Mouse (Mus musculus): ENCODE results near the gene Duox2. TPM values are rescaled to one million over a fixed set of nuclear protein-coding genes. Genes with fewer than 3 reads are reported as not detected.

The Duox2 gene
- polyA plus RNA-seq, 1 experiment from 2014 or later = not detected

DNA sequence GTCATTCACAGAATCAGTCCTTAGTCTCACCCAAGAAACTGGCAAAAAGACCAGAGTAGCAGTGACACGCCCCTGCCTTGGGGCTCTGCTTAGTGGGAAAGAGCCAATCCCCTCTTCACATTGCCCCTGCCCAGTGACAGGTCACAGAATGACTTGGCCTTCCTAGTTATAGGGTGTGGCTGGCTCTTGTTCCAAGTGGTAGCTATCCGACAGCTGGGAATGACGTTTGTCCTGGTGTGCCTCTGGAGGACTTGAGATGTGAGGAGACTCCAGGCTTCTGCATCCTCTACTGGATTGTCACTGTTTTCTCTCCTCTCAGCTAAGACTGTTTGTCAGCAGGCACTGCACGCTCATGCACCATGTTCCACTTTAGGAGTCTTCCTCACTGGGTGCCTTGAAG is 19.1 kb upstream of the Duox2 start:
- Histone ChIP-seq H3K4me3 (no peak overlapping the region), H3K27me3 (replicated peaks) (peaks cover 68% of the 10 kb centered on the region)

DNA sequence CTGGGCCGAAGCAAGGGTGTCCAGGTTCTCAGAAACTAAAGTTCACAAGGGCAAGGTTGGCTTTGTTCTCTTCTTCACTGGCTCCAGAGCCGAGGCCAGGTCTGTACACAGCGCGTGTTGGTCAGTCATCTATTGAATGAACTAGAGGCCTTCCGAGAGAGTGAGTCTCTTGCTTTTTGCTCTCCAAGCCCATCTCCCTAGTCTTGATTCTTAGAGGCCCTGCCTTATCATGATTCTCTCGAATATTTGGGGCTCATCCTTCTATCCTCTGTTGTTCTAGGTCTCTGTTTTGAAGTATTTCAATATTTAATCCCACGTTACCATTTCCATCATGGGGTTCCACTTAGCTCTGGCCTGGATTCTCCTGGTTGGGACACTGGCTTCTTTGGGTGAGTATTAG is 17.1 kb upstream of the Duox2 start, which contains the start of gene Duox1:
Gene Duox1 (plus strand): TSS at position 301 of the 400 bp plus-strand sequence.
- Histone ChIP-seq H3K4me1 (no peaks in the 10 kb centered on the region; the same call in 1 of the 2 replicates), H3K27me3 (replicated peaks) (peaks cover 87% of the 10 kb centered on the region), H3K36me3 (no peaks in the 10 kb centered on the region), H3K4me3 (no peak within 1 kb of the TSS), H3K27ac (no peak within 1 kb of the TSS), H3K9ac (no peak within 1 kb of the TSS), H3K9me3 (replicated peaks) (no peaks in the 10 kb centered on the region), H3K4me2 (no peak within 1 kb of the TSS)
- 69% methylated on average over 7 of the region's 7 CpGs for WGBS (ENCODE audit: insufficient replicate concordance)
- no peak for ATAC-seq

More for the DNA sequence above, 19.1 kb upstream of the Duox2 start:
- Histone ChIP-seq H3K9me3 (replicated peaks) (no peaks in the 10 kb centered on the region), H3K36me3 (no peaks in the 10 kb centered on the region), H3K4me1 (no peaks in the 10 kb centered on the region; the same call in 1 of the 2 replicates), H3K4me2 (no peak overlapping the region), H3K9ac (no peak overlapping the region), H3K27ac (no peak overlapping the region)
- 64% methylated on average over 4 of the region's 4 CpGs for WGBS (ENCODE audit: insufficient replicate concordance)
- ATAC-seq = no peak

DNA sequence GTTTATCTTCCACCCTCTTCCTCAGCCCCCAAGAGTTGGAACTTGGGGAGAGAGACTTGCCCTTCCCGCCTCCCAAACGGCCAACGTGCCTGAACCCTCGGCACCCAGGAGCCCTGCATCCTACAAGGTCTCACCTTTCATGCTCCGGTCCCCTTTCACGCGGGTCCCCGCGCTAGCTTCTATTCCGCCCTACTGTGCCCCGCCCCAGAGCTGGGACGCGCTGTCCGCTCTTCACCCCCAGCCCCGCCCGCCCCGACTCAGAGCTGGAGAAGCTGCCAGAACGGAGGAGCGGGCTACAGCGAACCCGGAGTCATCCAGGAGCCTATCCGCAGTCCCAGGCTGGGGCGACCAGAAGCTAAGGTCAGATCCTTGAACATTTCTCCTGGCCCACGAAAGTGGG is 15.3 kb upstream of the Duox2 start, which contains the start of gene Duoxa1:
Gene Duoxa1 (minus strand): TSS at position 195 of the 400 bp plus-strand sequence.
- no peaks in the 10 kb centered on the region for H3K9me3 ChIP-seq (replicated peaks)
- 5% methylated on average over 24 of the region's 24 CpGs for WGBS (ENCODE audit: insufficient replicate concordance)
- no peak within 1 kb of the TSS for H3K9ac ChIP-seq
- H3K4me2 ChIP-seq = peak within 1 kb of the TSS; percentile 45
- no peak for ATAC-seq
- H3K27me3 ChIP-seq (replicated peaks) = peaks cover 95% of the 10 kb centered on the region
- H3K27ac ChIP-seq = no peak within 1 kb of the TSS
- no peaks in the 10 kb centered on the region; the same call in 1 of the 2 replicates for H3K4me1 ChIP-seq
- no peaks in the 10 kb centered on the region for H3K36me3 ChIP-seq
- H3K4me3 ChIP-seq = 0 out of 2 replicates have a peak within 1 kb of the TSS, but pooled peaks have one; percentile 8

DNA sequence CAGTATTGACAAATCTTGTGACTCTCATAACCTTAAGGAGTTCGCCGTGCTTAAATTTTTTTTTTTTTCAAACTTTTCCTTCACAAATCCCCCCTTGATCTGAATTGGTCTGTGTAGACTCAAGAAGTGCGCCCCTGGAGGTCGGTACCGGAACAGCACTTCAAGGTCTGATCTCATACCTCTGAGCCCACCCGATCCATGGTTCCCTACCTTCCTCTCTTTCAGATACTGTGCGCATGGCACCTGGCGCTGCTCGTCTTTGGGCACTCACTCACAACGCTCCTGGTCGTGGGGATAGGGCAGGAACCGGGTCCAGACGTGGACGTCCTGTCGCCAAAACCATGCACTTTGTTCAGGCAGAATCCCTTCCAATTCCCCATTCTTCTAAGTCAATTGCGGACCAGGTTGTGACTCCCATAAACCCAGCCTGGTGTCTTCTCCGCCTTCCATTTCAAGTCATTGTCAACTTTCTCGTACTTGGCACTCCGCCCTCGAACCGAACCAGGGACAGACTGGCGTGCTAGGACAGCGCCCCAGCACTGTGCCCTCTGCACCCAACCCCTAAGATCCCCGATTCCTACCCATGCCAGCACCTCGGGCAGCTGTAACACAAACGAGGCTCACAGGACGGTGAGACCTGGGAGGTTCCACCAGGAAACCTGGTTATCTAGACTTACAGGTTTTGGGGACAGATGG is 14.6 kb upstream of the Duox2 start:
- no peak overlapping the region for H3K27ac ChIP-seq
- no peaks in the 10 kb centered on the region for H3K36me3 ChIP-seq
- no peaks in the 10 kb centered on the region for H3K9me3 ChIP-seq (replicated peaks)
- H3K4me2 ChIP-seq = peak overlapping the region; percentile 45
- ATAC-seq = no peak
- H3K27me3 ChIP-seq (replicated peaks) = peaks cover 96% of the 10 kb centered on the region
- 7% methylated on average over 27 of the region's 27 CpGs for WGBS (ENCODE audit: insufficient replicate concordance)
- H3K4me1 ChIP-seq = no peaks in the 10 kb centered on the region; the same call in 1 of the 2 replicates
- no peak overlapping the region for H3K9ac ChIP-seq
- 0 out of 2 replicates have a peak overlapping the region, but pooled peaks have one; percentile 8 for H3K4me3 ChIP-seq

DNA sequence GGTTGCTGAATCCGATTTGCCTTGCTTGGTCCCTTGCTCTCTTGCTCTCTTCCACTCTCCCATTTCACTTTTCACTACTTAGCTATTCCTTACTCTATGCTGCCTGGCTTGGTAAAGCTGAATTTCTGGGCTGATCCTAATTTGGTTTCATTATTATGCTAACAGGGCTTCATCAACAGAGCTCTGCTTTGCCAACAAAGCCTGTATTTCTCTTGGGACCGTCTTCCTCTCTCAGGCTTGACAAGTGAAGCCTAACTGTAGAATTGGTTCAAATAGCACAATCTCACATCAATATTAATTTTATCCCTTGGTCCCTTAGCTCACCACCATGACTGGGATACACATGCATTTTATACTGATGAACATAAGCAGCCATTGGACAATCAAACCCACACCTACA is 13.3 kb upstream of the Duox2 start:
- Histone ChIP-seq H3K27ac (no peak overlapping the region), H3K9me3 (replicated peaks) (no peaks in the 10 kb centered on the region), H3K9ac (no peak overlapping the region), H3K27me3 (replicated peaks) (peaks cover 96% of the 10 kb centered on the region), H3K4me2 (no peak overlapping the region), H3K4me1 (no peaks in the 10 kb centered on the region; the same call in 1 of the 2 replicates), H3K36me3 (no peaks in the 10 kb centered on the region), H3K4me3 (no peak overlapping the region)
- no peak for ATAC-seq
- 47% methylated on average over 2 of the region's 2 CpGs for WGBS (ENCODE audit: insufficient replicate concordance)

DNA sequence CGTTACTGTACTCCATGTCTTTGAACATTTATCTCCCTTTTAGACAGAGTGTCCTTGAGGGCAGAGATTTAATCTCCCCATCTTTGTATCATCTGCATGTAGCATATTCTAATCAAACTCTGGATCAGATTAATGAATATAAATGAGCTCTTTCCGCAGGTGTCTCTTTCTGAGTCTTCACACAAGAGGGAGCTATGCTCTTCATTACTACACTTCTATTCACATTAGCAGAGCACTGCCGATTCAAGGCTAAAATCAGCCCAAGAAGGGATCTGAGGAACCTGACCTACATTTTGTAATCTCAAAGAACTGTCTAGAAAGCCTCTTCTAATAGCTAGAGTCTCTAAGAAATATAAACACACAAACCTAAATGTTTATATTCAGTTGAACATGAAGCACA is 11.4 kb upstream of the Duox2 start:
- H3K4me3 ChIP-seq = no peak overlapping the region
- 37% methylated on average over 3 of the region's 3 CpGs for WGBS (ENCODE audit: insufficient replicate concordance)
- no peak overlapping the region for H3K27ac ChIP-seq
- ATAC-seq = no peak
- no peak overlapping the region for H3K9ac ChIP-seq
- H3K4me2 ChIP-seq = no peak overlapping the region
- H3K36me3 ChIP-seq = no peaks in the 10 kb centered on the region
- H3K27me3 ChIP-seq (replicated peaks) = peaks cover 97% of the 10 kb centered on the region
- no peaks in the 10 kb centered on the region; the same call in 1 of the 2 replicates for H3K4me1 ChIP-seq
- H3K9me3 ChIP-seq (replicated peaks) = no peaks in the 10 kb centered on the region

DNA sequence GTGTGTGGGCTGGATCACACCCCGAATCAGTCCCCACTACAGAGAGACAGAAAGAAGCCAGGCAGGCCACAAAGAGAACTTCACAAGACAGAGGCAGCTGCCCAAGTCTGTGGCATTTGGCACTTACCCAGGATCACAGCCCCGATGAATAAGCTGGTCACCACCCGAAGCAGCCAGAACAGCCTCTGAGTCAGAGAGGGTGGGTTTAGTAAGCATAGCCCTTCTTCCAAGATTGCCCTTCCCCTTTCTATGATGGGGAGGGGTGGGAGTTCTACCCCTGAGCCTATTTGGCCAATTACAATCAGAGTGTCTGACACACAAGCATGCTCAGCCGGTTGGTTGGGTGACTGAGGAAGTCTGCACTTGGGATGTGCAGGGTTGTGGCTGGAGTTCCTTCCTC is 7.9 kb upstream of the Duox2 start:
- no peak for ATAC-seq
- 38% methylated on average over 4 of the region's 4 CpGs for WGBS (ENCODE audit: insufficient replicate concordance)
- no peaks in the 10 kb centered on the region for H3K36me3 ChIP-seq
- no peak overlapping the region for H3K27ac ChIP-seq
- no peaks in the 10 kb centered on the region for H3K9me3 ChIP-seq (replicated peaks)
- no peak overlapping the region for H3K9ac ChIP-seq
- H3K4me1 ChIP-seq = peaks cover 6% of the 10 kb centered on the region
- peaks cover 98% of the 10 kb centered on the region for H3K27me3 ChIP-seq (replicated peaks)
- H3K4me3 ChIP-seq = no peak overlapping the region
- H3K4me2 ChIP-seq = no peak overlapping the region

DNA sequence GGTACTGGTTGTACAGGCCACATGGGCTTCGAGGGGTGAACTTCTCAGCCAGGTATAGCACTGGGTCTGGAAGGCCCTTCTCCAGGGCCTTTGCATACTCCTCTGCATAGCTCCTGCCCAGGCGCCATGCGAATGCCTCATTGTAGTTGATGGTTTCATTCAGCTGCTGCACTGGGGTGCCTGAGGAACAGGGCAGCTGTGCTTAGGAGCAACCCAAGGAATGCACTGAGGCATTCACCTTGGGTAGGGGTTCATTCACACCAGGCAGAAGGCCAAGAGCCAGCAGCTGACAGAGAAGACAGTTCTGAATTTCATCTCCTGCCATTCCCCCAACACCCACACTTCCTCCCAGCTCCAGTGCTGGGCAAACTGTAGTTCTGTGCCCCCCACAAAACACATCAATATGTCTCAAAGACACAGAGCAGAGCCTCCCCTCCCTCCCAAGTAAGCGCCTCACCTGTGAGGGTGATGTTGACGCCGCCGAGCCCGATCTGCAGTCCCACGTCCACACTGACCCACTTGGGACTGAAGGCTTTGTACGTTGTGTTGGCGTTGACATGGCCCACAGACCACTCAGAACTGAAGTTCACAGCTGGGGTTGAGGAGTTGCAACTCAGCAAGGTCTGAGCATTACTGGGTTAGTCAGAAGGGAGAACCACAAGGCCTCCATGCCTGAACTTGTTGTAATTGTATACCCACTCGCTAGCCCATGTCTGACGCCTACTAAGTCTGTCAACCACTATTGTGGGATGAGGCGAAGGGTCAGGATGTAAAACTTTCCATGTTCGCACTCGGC is 7.0 kb upstream of the Duox2 start:
- Histone ChIP-seq H3K27ac (no peak overlapping the region), H3K4me3 (no peak overlapping the region), H3K9me3 (replicated peaks) (no peaks in the 10 kb centered on the region), H3K9ac (no peak overlapping the region), H3K27me3 (replicated peaks) (peaks cover 98% of the 10 kb centered on the region), H3K4me1 (peaks cover 9% of the 10 kb centered on the region), H3K36me3 (no peaks in the 10 kb centered on the region), H3K4me2 (no peak overlapping the region)
- no peak for ATAC-seq
- 68% methylated on average over 16 of the region's 16 CpGs for WGBS (ENCODE audit: insufficient replicate concordance)

DNA sequence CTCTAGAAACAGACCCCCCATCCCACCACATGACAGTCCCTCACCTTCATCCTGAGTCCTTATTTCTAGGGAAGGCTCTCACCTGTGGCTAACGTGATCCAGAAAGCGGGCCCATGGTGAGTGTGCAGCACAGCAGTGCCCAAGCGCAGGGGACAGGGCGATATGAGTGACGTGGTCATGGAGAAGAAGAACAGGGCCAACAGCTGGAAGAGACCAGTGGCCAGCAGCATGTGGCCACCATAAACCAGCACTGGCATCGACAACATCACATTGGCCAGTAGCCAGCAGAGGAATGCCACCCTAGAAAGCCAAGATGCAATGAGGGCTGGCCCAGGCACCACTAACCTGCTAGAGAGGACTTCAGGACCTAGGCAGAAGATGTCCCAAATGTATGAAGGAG is 6.3 kb upstream of the Duox2 start:
- ATAC-seq = no peak
- 58% methylated on average over 6 of the region's 6 CpGs for WGBS (ENCODE audit: insufficient replicate concordance)
- peaks cover 100% of the 10 kb centered on the region for H3K27me3 ChIP-seq (replicated peaks)
- H3K9ac ChIP-seq = no peak overlapping the region
- H3K36me3 ChIP-seq = no peaks in the 10 kb centered on the region
- no peak overlapping the region for H3K27ac ChIP-seq
- no peaks in the 10 kb centered on the region for H3K9me3 ChIP-seq (replicated peaks)
- no peak overlapping the region for H3K4me3 ChIP-seq
- H3K4me2 ChIP-seq = no peak overlapping the region
- H3K4me1 ChIP-seq = peaks cover 9% of the 10 kb centered on the region

DNA sequence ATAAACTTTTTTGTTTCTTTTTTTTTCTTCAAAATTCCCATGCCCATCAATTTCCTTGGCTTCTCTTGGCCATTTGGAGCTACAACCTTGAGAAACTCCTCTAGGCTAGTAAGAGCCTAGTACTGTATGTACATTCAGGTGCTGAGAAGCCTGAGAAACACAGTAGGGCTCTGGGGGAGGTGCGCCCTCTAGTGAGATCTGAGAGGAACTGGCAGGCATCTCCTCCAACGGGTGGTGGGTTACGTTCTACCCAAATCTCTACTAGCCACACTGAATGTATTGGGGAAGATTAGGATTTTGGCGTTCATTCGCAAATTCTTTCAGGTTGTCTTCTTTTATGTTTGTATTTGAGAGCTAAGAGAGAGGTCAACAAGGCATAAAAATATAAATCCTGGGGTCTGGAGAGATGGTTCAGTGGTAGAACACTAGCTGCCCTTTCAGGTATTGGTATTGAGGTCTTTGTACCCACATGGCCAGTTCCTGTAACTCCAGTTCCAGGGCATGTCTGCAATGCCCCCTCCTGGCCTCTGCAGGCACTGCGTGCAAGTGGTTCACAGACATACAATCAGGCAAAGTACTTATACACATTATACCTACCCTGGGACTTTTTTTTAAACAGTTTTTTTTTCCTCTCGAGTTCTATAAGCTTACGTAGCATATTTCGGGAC is 4.5 kb upstream of the Duox2 start:
- Histone ChIP-seq H3K4me2 (no peak overlapping the region), H3K27me3 (replicated peaks) (peaks cover 100% of the 10 kb centered on the region), H3K27ac (no peak overlapping the region), H3K36me3 (no peaks in the 10 kb centered on the region), H3K4me3 (no peak overlapping the region), H3K9ac (no peak overlapping the region), H3K4me1 (peaks cover 9% of the 10 kb centered on the region), H3K9me3 (replicated peaks) (no peaks in the 10 kb centered on the region)
- 6% methylated on average over 9 of the region's 9 CpGs for WGBS (ENCODE audit: insufficient replicate concordance)
- no peak for ATAC-seq

DNA sequence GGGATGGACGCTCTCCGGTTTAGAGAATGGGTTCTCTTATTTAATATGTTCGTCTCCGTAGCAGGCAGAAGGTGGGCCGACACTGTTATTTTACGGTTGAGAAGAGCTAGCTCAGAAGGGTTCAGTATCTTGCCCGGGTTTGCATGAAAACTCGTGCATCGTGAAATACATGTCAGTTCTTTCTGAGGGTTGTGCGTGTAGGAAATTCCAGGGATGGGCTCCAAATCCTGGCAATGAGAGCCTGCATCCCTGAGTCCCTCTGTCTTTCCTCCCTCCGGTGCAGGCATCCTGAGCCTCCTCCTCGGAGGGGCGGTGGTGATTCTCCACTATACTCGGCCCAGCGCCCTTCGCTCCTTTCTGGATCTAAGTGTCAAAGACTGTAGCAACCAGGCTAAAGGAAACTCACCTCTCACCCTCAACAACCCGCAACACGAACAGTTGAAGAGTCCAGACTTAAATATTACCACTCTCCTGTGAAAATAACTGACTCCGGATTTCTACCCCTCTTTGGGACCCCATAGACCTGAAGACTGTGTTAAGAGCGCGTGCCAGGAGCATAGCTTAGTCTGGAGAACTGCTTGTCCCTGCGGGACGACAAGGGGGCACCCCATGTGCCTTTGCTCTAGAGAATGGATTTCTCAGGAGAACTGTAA is 3.8 kb upstream of the Duox2 start:
- no peak overlapping the region for H3K9ac ChIP-seq
- H3K27me3 ChIP-seq (replicated peaks) = peaks cover 100% of the 10 kb centered on the region
- ATAC-seq = no peak
- no peaks in the 10 kb centered on the region for H3K36me3 ChIP-seq
- 13% methylated on average over 23 of the region's 23 CpGs for WGBS (ENCODE audit: insufficient replicate concordance)
- no peaks in the 10 kb centered on the region for H3K9me3 ChIP-seq (replicated peaks)
- H3K4me2 ChIP-seq = peak overlapping the region; percentile 56
- H3K27ac ChIP-seq = no peak overlapping the region
- peaks cover 9% of the 10 kb centered on the region for H3K4me1 ChIP-seq
- H3K4me3 ChIP-seq = peak overlapping the region; percentile 21

Measured in liver, embryonic 12.5 days (tissue).